Mouse (Mus musculus): ENCODE results near the gene Glis1. TPM values are rescaled to one million over a fixed set of nuclear protein-coding genes. Genes with fewer than 3 reads are reported as not detected.

Glis1 gene
- total and polyA plus RNA-seq, 2 experiments from 2014 or later: 1.4 to 2.1 TPM

DNA sequence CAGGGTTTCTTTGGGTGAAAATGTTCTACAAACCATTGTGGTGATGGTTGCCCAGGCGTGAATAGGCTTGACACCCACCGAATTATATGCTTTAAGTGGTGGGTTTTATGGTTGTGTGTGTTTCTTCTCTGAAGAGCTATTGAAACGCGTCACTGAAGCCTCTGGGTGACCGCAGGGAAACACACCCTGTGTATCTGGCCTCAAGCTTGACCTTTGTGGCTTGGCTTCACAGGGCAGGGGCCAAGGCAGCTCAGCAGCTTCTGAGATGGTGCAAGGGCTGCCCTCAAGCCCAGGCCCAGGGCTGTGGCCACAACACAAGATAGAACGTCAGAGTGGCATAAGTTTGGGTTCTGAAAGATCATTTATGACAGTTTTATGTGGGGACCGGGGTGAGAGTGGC is 167.9 kb downstream of the Glis1 start:
- no peak overlapping the region for H3K9ac ChIP-seq (replicated peaks; ENCODE audit: low read length, poor library complexity, severe bottlenecking)
- no peak for ATAC-seq (ENCODE audit: low FRiP score)
- no peak overlapping the region for H3K4me3 ChIP-seq (ENCODE audit: low read depth, low read length)
- H3K27ac ChIP-seq (ENCODE audit: low read depth, low read length): no peak overlapping the region
- H3K36me3 ChIP-seq (ENCODE audit: insufficient read depth, low read length): no peaks in the 10 kb centered on the region; the same call in 1 of the 2 replicates
- 84% methylated on average over 7 of the region's 7 CpGs for WGBS
- H3K27me3 ChIP-seq (ENCODE audit: insufficient read depth, low read length): no peaks in the 10 kb centered on the region
- H3K4me1 ChIP-seq (ENCODE audit: insufficient read depth, low read length): peaks cover 9% of the 10 kb centered on the region; the same call in 1 of the 2 replicates
- no peaks in the 10 kb centered on the region for H3K9me3 ChIP-seq (ENCODE audit: low read length)
- DNase-seq (ENCODE audit: low spot score): no peak
- TF ChIP-seq CTCF (IDR thresholded peaks at IDR 0.05): no peak
- no peak overlapping the region for H3K4me2 ChIP-seq (ENCODE audit: low read depth, low read length, poor library complexity, severe bottlenecking)

DNA sequence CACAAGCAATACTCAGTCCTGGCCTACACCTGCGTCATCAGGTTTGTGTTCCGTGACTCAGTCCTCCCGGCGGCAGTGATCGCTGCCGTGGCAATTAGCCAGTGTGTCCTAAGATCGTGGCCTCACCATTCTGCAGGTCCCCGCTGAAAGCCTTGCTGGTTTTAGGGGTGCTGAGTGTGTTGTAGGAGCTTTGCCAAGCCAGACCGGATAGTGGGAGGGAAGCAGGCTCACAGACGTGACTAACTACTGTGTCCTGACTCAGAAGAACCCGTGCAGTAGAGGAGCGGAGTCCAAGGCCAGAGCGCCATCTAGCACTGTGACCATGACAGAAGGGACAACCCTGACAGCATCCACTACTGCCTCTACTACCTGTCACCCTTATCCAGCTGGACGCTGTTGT is 168.4 kb downstream of the Glis1 start:
- Histone ChIP-seq H3K4me3 (ENCODE audit: low read depth, low read length) (no peak overlapping the region), H3K4me1 (ENCODE audit: insufficient read depth, low read length) (peaks cover 7% of the 10 kb centered on the region; the same call in 1 of the 2 replicates), H3K9me3 (ENCODE audit: low read length) (no peaks in the 10 kb centered on the region), H3K27me3 (ENCODE audit: insufficient read depth, low read length) (no peaks in the 10 kb centered on the region), H3K27ac (ENCODE audit: low read depth, low read length) (no peak overlapping the region), H3K9ac (replicated peaks; ENCODE audit: low read length, poor library complexity, severe bottlenecking) (no peak overlapping the region), H3K4me2 (ENCODE audit: low read depth, low read length, poor library complexity, severe bottlenecking) (no peak overlapping the region), H3K36me3 (ENCODE audit: insufficient read depth, low read length) (no peaks in the 10 kb centered on the region; the same call in 1 of the 2 replicates)
- DNase-seq (ENCODE audit: low spot score): peak; percentile 25
- WGBS: 82% methylated on average over 14 of the region's 14 CpGs
- peak; percentile 20; the same call in 1 of the 2 replicates for TF ChIP-seq CTCF (IDR thresholded peaks at IDR 0.05)
- ATAC-seq (ENCODE audit: low FRiP score): no peak

DNA sequence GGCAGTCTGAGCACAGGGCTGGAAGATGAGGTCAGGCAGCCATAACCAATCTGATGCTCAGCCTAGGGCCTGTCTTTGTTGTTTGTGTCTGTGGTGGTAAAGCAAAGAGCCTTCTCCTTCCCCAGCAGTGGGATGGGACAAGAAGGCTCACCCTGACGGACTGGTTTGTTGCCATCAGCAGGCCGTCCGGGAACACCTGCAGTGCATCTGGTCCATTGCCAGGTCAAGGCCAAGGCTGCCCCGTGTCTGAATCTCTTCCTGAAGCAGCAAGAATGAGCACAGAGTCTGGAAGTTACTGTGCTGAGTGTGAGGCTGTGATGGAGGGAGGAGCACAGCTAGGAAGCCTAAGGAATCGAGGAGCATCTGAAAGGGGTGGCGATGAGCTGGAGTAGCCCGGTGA is 168.8 kb downstream of the Glis1 start:
- no peak for DNase-seq (ENCODE audit: low spot score)
- Histone ChIP-seq H3K4me1 (ENCODE audit: insufficient read depth, low read length) (peaks cover 2% of the 10 kb centered on the region; the same call in 1 of the 2 replicates), H3K9ac (replicated peaks; ENCODE audit: low read length, poor library complexity, severe bottlenecking) (no peak overlapping the region), H3K9me3 (ENCODE audit: low read length) (no peaks in the 10 kb centered on the region), H3K36me3 (ENCODE audit: insufficient read depth, low read length) (no peaks in the 10 kb centered on the region; the same call in 1 of the 2 replicates), H3K27ac (ENCODE audit: low read depth, low read length) (no peak overlapping the region), H3K4me2 (ENCODE audit: low read depth, low read length, poor library complexity, severe bottlenecking) (no peak overlapping the region), H3K27me3 (ENCODE audit: insufficient read depth, low read length) (no peaks in the 10 kb centered on the region), H3K4me3 (ENCODE audit: low read depth, low read length) (no peak overlapping the region)
- no peak for TF ChIP-seq CTCF (IDR thresholded peaks at IDR 0.05)
- 67% methylated on average over 7 of the region's 7 CpGs for WGBS
- ATAC-seq (ENCODE audit: low FRiP score): no peak

DNA sequence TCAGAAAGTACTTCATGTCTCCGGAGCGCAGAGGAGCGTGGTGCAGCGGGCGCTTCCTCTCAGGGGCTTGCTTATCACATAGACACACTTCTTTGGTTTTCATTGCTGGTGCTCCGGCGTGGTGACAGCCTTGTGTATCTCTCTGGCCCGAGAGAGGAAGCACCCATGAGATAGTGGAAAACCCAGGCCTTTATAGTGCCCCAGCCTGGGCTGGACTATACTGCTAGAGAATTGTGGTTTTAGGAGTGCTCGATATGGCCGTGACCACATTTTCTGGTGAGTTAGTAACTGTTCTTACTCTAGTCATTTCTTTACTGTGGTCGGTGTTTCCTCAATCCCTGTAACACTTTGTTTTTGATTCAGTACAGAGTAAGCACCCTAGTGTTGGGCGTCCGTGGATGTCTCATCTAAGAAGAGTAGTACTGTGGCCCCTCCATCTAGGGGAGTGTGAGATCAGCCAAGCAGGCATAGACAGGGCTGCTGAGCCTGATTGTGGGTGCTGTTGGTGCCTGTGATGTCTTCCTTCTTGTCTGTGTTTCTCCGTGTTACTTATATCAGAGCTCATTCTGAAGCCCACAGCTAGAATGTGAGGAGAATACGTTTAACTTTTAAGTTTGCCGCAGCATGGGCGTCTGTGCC is 171.7 kb downstream of the Glis1 start:
- Histone ChIP-seq H3K27me3 (ENCODE audit: insufficient read depth, low read length) (no peaks in the 10 kb centered on the region), H3K4me2 (ENCODE audit: low read depth, low read length, poor library complexity, severe bottlenecking) (no peak overlapping the region), H3K4me1 (ENCODE audit: insufficient read depth, low read length) (no peaks in the 10 kb centered on the region), H3K36me3 (ENCODE audit: insufficient read depth, low read length) (no peaks in the 10 kb centered on the region; the same call in 1 of the 2 replicates), H3K9me3 (ENCODE audit: low read length) (no peaks in the 10 kb centered on the region), H3K4me3 (ENCODE audit: low read depth, low read length) (no peak overlapping the region), H3K9ac (replicated peaks; ENCODE audit: low read length, poor library complexity, severe bottlenecking) (no peak overlapping the region), H3K27ac (ENCODE audit: low read depth, low read length) (no peak overlapping the region)
- DNase-seq (ENCODE audit: low spot score) (no peak), ATAC-seq (ENCODE audit: low FRiP score) (no peak)
- WGBS: 69% methylated on average over 17 of the region's 17 CpGs
- no peak for TF ChIP-seq CTCF (IDR thresholded peaks at IDR 0.05)

DNA sequence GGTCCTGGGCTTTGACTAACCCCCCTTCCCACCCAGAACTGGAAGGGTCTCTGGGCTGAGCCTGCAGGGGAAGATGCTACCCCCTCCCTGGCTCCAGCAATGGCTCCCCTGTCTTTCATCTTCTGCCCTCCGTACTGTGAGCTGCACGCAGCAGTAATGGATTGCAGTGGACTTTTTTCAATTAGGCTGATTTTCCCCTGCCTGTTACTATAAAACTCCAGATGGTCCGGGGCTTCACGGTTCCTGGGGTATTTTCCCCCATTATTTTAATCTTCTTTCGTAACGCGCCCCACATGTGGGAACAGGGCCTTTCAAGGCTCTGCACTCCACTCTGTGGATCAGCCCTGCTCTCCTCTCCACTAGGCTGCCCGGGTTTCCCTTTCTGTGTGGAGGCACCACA is 175.4 kb downstream of the Glis1 start:
- no peaks in the 10 kb centered on the region; the same call in 1 of the 2 replicates for H3K36me3 ChIP-seq (ENCODE audit: insufficient read depth, low read length)
- no peaks in the 10 kb centered on the region for H3K4me1 ChIP-seq (ENCODE audit: insufficient read depth, low read length)
- ATAC-seq (ENCODE audit: low FRiP score) (no peak), DNase-seq (ENCODE audit: low spot score) (no peak)
- no peak overlapping the region for H3K4me2 ChIP-seq (ENCODE audit: low read depth, low read length, poor library complexity, severe bottlenecking)
- H3K4me3 ChIP-seq (ENCODE audit: low read depth, low read length): no peak overlapping the region
- 65% methylated on average over 8 of the region's 8 CpGs for WGBS
- H3K9ac ChIP-seq (replicated peaks; ENCODE audit: low read length, poor library complexity, severe bottlenecking): no peak overlapping the region
- no peak for TF ChIP-seq CTCF (IDR thresholded peaks at IDR 0.05)
- H3K9me3 ChIP-seq (ENCODE audit: low read length): no peaks in the 10 kb centered on the region
- no peak overlapping the region for H3K27ac ChIP-seq (ENCODE audit: low read depth, low read length)
- H3K27me3 ChIP-seq (ENCODE audit: insufficient read depth, low read length): no peaks in the 10 kb centered on the region

GRCm38 (mm10) chr4:107611888-107612650 is 177.7 kb downstream of the Glis1 start:
- ATAC-seq (ENCODE audit: low FRiP score) (no peak), DNase-seq (ENCODE audit: low spot score) (no peak)
- H3K9me3 ChIP-seq (ENCODE audit: low read length): no peaks in the 10 kb centered on the region
- no peaks in the 10 kb centered on the region; the same call in 1 of the 2 replicates for H3K36me3 ChIP-seq (ENCODE audit: insufficient read depth, low read length)
- H3K27me3 ChIP-seq (ENCODE audit: insufficient read depth, low read length): no peaks in the 10 kb centered on the region
- TF ChIP-seq CTCF (IDR thresholded peaks at IDR 0.05): no peak
- H3K4me2 ChIP-seq (ENCODE audit: low read depth, low read length, poor library complexity, severe bottlenecking): no peak overlapping the region
- H3K4me1 ChIP-seq (ENCODE audit: insufficient read depth, low read length): no peaks in the 10 kb centered on the region
- WGBS: 77% methylated on average over 9 of the region's 9 CpGs
- no peak overlapping the region for H3K9ac ChIP-seq (replicated peaks; ENCODE audit: low read length, poor library complexity, severe bottlenecking)
- no peak overlapping the region for H3K4me3 ChIP-seq (ENCODE audit: low read depth, low read length)
- no peak overlapping the region for H3K27ac ChIP-seq (ENCODE audit: low read depth, low read length)
